Mouse (Mus musculus) heart, adult 2 months (tissue): ENCODE measurements around the gene Crot.

ENCODE experiments used
- CTCF ChIP-seq: fragments of 200-600 bp; IDR thresholded peaks from 2 replicates; pipeline ENCODE4 v1.8.1; 2022; ENCODE audit warnings: antibody characterized with exemption, mild to moderate bottlenecking, moderate library complexity
- EP300 ChIP-seq: fragments of 200-500 bp; IDR thresholded peaks from 2 replicates; pipeline ENCODE4 v1.6.1; 2011; ENCODE audit warnings: low read depth, low read length, control low read depth; ENCODE audit not compliant: insufficient read depth
- POLR2A ChIP-seq: fragments of 200-500 bp; IDR thresholded peaks from 2 replicates; pipeline ENCODE4 v1.6.1; 2011; ENCODE audit warnings: mild to moderate bottlenecking, low read depth, low read length, control low read depth; ENCODE audit not compliant: insufficient read depth

GRCm38 (mm10) chr5:8991626-8992025 lies 5.5 kb downstream of the Crot start:
- TF ChIP-seq POLR2A: no peak
- TF ChIP-seq EP300: no peak
- TF ChIP-seq CTCF: no peak
